Mouse (Mus musculus): ENCODE data around the gene Gsto2.

- TF ChIP-seq CTCF (IDR thresholded peaks at IDR 0.05; ENCODE audit: control insufficient read depth, insufficient read depth, low read length) (peak; percentile 52; the same call in 1 of the 2 replicates), POLR2A (IDR thresholded peaks at IDR 0.05; ENCODE audit: borderline replicate concordance, control insufficient read depth, low read depth, low read length) (no peak)
These were observed 34.7 kb downstream of the Gsto2 start for GRCm38 (mm10) chr19:47900012-47900411.
